Mouse (Mus musculus): Measurements from ENCODE around the gene Itpr1.
A peak's percentile ranks its signal among the peaks of the same experiment; 100 is the strongest.

The Itpr1 gene

GRCm38 (mm10) chr6:108212881-108213295 is at the start of gene Itpr1:
Gene Itpr1 (plus strand): TSS chr6:108213096.
- peak; percentile 95 to 97 for DNase-seq

DNA sequence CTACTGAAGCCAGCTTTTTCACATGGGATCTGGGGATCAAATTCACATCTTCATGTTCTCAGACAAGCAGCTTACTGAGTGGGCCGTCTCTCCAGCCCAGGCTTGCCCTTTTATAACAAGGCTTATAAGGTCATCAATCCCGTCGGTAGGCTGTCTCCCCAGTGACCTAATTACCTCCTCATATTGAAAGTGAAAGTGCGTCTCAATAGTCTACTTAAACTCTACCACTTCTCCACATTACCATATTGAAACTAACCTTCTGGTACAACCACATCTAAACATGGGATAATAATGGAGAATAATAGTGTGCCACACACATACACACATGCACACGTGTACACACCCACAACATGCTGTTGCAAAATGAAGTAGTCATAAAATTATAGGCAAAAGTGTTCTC is 48.0 kb upstream of the Itpr1 start:
- DNase-seq = peak in 1 of 2 experiments; percentile 4

- no peak for DNase-seq
Measured at GRCm38 (mm10) chr6:108165598-108165997, 47.3 kb upstream of the Itpr1 start.

DNA sequence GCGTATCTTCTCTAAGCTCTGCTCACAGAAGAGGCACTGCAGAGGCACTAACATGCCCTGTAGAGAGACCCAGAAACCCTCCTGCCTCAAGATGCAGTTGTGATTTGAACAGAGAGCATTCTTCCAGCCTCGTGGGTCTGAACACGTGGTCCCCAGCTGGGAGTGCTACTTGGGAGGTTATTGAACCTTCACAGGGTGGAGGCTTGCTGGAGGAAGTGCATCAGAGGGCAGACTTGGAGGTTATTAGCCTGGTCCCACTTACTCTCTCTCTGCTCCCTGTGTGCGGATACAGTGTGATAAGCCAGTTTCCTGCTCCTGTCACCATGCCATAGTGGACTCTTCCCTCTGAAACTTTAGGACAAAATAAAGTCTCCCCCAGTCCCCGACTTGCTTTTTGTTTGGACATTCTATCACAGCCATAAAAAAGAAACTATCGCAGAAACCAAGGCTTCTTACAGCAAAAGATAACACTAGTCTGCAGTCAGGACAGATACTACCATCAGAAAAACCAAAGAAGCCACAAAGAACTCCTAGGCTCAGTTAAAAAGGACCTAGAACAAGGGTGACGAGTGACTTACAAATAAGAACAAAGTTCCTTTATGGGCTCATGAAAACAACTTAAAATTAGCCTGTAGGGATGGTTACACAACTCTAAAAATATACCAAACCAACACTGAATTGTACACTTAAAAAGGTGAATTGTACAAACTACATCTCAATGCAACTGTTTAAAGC is 44.8 kb upstream of the Itpr1 start:
- no peak for DNase-seq

DNA sequence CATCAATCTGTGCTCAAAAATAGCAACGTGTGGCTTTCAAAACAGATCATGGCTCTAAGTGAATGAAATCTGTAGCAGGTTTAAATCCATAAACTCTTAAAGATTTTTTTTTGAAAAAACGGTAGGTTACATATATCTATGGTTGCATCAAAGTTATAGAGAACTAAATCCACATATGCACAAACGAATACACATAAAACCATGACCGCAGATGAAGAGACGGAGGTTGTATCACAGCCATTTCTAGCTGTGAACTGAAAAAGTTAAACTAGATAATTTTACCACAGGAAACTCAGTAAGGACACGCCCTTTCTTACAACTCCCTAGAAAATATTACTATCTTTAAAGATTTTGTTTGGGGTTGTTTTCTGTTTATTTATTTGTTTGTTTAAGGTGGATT is 44.2 kb upstream of the Itpr1 start:
- DNase-seq = no peak

DNA sequence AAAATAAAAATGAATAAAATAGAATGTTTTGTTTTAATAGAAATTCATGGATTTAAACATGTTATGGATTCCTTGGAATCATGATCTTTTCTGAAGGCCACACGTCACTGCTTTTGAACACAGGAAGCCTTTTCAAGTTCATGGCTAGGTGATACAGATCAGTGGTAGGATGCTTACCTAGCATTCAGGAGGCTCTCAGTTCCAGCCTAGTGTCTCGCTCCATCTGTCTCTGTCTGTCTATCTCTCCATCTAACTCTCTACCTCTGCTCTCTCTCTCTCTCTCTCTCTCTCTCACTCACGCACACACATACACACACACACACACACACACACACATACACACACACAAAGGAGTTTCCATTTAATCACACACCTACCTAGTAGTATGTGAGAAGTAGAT is 43.4 kb upstream of the Itpr1 start:
- DNase-seq = no peak

DNA sequence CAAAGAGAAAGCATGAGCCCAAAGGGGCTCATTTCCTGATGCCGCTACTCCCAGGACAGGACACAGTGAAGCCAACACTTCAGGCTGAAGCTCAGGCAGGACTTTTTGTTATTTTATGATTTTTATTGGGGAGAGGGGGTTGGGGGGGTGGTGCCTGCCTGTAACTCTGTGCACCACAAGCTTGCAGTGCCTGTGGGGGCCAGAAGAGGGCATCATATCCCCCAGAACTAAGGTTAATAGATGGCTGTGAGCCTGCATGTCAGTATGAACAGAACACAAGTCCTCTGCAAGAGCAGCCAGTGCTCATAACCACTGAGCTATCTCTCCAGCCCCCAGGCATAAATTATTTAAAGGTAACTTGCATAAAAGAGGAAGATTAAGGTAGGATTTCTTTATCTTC is 40.7 kb upstream of the Itpr1 start:
- no peak for DNase-seq

DNA sequence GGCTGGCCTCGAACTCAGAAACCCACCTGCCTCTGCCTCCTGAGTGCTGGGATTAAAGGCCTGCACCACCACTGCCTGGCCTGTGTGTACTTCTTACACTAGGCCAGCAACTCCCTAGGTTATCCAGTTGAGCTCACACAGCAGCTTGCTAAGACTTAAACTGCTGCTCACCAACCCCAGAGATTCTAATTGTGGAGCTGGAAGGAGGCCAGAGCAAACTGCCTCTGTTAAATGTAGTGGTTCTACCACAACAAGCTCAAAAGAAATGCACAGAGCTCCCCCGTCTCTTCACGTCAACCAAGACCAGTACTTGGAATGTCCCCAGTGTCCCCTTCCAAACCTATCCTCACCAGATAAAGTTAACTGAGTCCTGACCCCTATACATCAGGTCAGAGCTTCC is 38.7 kb upstream of the Itpr1 start:
- no peak for DNase-seq

DNA sequence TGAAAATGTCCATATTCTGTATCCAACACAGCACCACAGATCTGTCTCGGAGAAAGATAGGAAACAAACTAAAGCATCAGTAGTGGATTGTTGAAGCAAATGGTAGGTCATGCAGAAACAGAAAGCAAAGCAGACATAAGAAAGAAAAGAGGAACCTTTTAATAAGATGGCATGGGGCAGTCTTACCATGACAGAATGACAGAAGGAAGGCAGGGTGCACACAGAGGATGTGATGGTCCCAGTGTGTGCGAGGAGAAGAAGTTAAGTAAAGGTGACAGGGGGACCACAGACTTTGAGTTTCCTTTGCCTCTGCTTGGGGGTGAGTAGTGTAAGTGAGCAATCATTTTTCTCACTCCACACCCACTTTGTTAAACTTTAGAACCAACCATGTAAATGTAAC is 33.8 kb upstream of the Itpr1 start:
- peak; percentile 10 to 30 for DNase-seq

GRCm38 (mm10) chr6:108184847-108185684 is 27.8 kb upstream of the Itpr1 start, which contains the start of gene Sumf1:
Gene Sumf1 (minus strand): TSS chr6:108185582.
- peak; percentile 86 to 87 for DNase-seq

- DNase-seq = no peak
Measured at GRCm38 (mm10) chr6:108185685-108186009, 27.2 kb upstream of the Itpr1 start.

GRCm38 (mm10) chr6:108190690-108191089 is 22.2 kb upstream of the Itpr1 start:
- DNase-seq = no peak

DNA sequence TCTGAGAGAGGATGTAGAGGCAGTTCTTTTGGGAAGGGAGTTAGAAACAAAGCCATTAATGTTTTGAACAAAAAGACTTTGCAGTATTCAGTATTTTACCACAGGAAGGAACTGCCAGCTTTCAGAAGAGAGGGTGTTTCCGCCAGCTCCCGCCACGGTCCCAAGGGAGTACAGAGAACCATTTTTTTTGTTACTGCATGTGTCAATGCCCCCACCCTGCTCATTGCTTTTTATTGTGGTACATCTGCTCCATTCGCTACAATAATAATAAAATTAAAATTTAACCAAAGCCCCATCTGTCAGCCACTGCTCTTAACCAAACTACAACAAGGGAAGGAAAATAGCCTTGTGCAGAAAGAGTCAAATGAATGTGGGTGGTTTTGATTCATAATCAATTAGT is 20.3 kb upstream of the Itpr1 start:
- peak; percentile 76 to 79 for DNase-seq

DNA sequence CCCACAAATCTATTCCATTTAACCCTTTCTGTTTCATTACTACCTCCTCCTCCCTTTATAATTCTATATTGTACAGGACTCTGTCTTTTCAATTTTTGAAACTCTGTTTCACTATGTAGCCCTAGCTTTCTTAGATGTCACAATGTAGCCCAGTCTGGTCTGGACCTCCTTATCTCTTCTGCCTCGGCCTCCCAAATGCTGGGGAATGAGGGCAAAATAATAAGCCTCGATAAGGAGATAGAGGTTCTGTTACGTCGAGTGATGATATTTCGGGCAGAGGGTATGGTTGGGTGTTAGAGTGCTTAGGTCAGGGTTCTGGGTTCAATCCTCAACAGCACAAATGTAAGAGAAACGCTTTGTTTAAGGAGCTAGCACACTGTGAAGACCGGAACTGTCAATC is 16.2 kb upstream of the Itpr1 start:
- DNase-seq = no peak

DNA sequence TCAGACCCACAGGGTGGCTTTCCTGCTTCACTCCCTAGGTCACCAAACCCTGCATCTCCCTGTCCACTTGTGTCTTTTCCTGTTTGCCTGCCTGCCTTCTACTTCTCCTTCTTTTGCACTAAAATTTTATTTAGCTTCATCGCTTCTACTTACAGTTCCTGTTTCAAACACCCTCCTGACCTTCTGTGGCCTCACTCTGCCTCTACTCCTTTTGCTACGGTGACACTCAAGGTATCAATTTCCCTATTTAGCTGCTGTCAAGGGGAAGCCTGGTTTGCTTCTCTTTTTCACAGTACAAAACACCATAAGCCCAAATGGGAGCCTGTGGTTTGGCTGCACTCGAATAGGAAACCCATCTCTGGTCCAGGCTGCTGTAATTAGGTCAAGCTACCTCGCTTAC is 15.8 kb upstream of the Itpr1 start:
- peak; percentile 58 to 68 for DNase-seq

GRCm38 (mm10) chr6:108198286-108198685 is 14.6 kb upstream of the Itpr1 start:
- DNase-seq = no peak

- no peak for DNase-seq
Measured at GRCm38 (mm10) chr6:108204322-108204721, 8.6 kb upstream of the Itpr1 start.

GRCm38 (mm10) chr6:108206145-108206544 is 6.8 kb upstream of the Itpr1 start:
- no peak for DNase-seq

DNA sequence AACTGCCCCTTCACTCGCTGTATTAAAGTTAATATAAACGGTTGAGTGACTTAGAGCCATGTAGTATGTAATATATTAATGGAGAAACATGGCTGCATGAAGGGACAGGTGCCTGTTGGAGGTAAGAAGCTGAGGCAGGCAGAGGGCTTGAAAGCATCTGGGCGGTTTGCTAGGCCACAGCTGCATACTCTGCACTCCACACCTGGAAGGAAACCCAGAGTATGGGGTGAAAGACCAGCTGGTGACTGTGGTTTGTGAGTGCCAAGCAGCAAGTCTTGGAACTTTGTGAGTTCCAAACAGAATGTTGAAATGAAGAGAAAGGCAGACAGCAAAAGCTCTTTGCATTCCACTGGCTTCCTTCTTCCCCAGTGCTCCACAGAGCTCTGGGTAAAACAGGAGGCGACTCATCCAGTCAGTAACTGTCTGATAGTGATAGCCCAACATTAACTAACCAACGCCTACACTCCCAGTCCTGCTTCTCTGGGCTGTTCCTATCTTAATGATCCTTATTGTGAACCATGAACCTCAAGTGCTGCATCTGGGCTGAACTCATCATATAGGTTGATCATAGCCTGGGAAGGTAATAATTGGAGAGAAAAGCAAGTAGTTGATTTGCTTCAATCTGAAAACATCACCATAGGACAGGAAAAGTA is 5.9 kb upstream of the Itpr1 start:
- no peak for DNase-seq

- DNase-seq = peak; percentile 32 to 38
Measured at GRCm38 (mm10) chr6:108211896-108212880, 708 bp upstream of the Itpr1 start.

- DNase-seq = peak in 1 of 2 experiments; percentile 16
Measured at GRCm38 (mm10) chr6:108213481-108214293, 791 bp downstream of the Itpr1 start.
